Mouse (Mus musculus): ENCODE results near the gene Col5a1.

Col5a1 gene

DNA sequence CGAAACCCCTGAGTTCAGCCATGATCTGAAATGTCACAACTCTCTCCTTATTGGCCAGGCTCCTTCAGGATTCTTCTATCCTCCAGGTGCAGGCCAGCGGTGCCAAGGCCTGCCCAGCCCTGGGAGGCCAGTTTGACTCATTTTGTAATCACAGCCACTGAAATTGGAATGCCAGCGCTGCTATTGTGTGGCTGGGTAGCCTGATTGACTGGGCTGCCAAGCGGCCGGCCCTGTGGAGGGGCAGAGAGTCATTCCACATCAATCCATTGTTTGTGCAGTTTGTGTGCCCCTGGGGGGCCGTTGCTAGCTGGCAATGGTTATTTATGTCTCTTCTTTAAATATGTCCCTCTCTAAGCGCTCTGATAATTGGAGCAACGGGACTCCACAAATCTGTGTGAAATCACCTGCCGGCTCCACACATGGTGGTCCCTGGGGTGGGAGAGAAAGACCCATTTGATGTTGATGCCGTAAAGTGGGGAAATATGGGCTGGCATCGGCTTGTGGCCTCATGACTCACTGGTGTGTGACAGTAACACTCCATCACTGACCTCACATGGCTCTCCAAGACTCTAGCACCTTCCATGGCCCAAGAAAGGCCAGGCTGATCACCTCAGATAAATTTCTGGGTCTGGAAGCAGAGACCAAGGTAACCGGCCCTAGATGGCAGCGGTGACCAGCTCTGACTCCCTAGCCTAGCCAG is 147.9 kb downstream of the Col5a1 start:
- peak; percentile 70 for DNase-seq (ENCODE audit: inconsistent ontology term)

DNA sequence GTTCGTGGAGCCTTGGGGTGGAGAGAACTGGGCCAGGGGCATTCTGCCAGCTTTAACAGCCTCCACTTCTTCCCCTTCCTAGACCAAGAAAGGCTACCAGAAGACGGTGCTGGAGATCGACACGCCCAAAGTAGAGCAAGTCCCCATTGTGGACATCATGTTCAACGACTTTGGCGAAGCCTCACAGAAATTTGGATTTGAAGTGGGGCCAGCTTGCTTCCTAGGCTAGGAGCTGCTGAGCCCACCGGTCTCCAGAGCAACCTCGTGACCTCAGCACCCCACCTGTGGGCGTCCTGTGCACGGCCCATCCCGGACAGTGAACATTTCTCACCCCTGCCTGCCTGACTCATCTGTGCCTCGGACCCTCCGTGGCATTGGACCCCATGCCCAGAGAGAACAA is 150.6 kb downstream of the Col5a1 start:
- DNase-seq (ENCODE audit: inconsistent ontology term), result no peak

DNA sequence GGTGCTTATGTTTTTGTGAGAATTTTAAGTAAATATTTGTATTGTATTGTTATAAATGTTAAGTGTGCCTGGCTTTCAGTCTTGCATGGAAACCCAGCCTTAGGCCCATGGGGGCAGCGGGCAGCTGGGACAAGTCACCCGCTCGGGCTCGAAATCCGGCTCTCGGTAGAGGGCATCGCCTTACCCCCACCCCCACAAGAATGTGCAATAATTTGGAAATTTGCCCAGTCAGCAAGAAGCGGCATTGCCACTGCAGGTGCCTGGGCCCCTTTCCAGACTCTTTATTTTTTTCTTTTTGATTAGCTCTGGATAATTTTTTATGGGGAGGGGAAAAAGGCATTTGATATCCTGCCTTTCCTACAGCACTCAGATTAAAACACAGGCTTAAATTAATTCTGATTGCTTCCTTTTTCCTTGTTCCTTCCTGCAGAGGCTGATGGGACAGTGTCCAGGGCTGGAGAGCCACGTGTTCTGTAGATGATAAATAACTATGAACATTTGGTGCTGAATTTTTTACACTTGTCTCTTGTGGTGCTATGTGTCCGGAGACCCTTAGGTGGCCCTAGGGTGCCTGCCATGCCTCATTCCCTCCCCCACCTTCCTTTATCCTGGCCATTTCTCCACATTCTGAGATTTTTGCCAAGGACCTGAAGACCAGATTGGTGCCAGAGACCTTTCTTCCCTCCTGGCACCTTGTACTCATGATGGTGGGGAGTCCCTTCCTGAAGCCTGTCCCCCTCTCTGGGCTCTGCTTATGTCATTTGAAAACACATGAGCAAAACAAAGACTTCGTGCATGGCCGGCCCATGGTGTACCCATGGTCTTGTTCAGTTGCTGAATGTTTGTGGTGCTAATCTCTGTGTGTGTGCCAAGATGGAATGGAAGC is 151.5 kb downstream of the Col5a1 start:
- peak; percentile 73 for DNase-seq (ENCODE audit: inconsistent ontology term)

DNA sequence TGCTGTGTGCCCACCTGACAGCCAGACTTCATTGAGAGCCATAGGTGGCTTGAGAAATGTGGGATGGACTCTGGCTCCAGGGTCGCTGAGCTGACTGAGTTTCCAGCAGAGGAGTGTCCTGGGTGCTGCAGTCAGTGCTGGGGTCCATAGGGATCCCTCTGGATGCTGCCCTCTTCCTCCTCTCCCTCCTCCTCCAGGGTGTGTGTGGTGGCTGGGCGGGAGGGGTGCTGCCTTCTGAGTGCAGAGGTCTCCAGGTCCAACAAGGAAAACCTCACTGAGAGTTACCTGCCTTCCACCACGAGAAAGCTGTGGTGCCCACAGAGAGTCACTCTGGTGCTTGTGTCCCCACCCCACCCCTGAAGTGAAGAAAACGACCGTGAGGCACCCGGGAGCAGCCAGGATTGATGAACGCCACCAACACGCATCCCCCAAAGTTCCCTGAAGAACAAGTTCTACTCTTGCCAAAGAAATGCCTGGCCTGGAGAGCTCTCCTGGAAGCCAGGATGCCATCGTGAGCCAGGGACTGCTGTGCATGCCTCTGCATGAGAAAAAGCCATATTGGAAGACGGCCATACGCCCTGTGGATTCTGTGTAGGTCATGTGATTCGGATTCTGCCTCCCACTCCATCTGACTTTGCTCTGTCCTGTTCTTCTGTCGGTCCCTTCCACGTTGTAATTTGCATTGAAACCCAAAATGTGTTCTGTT is 152.3 kb downstream of the Col5a1 start:
- peak; percentile 7 for DNase-seq (ENCODE audit: inconsistent ontology term)

DNA sequence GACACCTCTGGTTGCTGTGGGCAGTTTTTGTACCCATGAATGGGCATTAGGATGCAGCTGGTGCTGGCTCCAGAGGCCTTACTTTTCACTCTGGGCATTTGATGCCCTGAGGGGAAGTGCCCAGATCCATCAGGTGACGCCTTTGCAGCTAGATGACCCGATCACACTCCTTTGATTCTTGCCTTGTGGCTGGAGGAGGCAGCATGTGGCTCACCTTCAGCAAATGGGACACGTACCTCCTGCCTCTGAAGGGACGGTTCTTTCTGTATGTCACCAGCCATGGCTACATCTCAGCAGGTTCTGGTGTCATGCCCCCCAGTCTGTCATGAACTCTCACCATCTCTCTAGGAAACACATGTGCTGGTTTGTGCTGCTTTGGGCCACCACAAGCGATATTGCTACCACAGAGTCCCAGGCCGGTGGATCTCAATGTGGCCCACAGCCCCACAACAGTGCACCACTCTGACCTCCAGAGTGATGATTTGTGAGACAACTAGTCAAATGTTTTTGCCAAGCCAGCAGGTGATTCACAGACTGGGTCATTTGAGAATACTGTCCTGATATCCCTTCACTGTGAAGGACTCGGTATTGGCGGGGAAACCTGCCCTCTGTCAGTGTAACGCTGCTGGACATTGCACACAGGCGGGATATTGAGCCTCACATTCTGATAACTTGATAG is 153.6 kb downstream of the Col5a1 start:
- no peak for DNase-seq (ENCODE audit: inconsistent ontology term)

DNA sequence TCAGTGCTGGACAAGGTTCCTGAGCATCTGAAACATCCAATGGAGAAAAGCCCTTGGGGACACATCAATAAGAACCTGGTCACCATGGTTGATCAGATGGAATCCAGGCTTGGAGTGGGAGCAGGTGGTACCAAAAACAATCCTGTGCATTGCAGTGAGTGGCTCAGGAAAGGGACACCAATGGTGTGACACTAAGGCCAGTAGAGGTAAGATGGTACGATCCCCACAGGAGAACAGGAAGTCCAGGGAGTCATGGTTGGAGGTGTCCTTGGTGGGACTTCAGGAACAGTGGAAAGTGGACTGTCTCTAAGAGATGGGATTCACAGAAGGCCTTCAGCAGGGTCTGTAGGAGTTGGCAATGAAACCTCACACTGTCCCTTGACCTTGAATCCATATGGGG is 154.2 kb downstream of the Col5a1 start:
- DNase-seq (ENCODE audit: inconsistent ontology term), result no peak

DNA sequence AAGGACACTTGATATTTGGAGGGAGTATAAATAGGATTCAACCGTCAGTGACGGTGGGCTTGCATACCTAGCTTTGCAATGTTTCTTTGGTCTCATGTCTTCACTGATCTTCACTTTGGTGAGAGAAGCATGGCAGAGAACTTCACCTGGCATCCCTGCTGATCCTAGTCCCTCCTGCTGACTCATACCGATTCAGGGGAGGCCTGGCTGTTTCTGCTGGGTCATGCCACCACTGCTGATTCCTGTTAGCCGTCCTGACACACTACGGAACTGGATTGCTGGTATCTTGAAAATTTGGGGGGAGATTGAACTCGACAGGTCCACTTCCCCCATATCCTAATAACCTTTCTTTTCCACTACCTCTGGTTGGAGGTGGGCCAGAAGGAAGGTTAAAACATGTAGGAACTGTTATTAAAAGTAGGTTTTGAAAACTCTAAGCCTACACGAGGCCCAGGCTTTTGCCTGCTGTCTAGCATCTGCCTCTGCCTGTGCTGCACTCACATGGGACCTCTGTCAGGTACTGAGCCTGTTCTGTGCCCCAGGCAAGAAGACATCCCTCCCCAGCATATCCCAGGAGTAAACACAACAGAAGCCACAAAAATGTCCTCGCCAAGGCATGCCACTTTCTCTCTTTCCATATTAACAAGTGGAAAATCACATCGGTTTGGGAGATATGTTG is 158.8 kb downstream of the Col5a1 start:
- DNase-seq (ENCODE audit: inconsistent ontology term), result no peak

DNA sequence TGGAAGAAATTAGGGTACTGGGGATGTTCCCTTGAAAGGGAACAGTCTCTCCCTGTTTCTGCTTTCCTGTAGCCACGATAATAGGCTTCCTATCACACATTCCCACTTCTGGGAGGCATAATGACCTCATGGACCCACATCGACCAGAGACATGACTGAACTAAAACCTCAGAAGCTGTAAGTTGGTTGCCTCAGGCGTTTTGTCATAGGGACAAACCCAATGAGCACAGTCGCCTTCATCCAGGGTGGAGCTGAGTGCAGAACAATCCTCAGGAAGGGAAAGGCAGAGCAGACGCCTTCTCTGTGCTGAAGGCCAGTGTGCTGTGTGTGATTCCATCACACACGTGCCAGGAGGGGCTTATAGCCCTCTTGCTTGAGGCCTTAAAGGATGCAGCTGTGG is 160.1 kb downstream of the Col5a1 start:
- no peak for DNase-seq (ENCODE audit: inconsistent ontology term)

DNA sequence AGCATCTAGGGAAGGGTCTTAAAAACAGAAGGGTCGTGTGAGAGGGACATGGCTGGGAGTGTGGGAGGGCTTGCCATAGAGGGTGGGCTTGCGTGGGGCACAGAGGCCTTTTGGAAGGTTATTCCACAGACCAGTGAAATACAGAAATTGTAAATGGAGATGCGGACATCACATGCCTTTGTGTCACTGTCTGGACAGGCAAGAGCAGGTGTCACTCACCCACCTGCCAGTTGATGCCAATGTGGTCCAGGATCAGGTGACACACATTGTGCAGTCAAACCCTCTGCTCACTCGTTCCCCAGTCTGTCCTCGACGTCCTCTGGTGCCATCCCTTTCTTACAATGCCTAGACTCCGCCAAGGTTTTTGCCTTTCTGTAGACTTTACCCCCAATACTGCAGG is 160.9 kb downstream of the Col5a1 start:
- no peak for DNase-seq (ENCODE audit: inconsistent ontology term)

DNA sequence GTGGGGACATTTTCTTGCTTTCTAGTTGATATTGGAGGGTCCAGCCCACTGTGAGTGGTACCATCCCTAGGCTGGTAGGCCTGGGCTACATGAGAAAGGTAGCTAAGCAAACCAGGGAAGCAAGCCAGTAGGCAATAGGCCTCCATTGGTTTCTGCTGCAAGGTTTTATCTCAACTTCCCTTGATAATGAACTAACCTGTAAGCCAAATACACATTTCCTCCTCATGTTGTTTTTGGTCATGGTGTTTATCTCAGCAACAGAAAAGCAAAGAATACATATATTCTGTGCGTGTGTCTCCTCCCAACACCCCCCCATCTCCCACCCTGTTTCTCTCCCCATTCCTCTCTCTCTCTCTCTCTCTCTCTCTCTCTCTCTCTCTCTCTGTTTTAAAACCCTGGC is 173.7 kb downstream of the Col5a1 start:
- no peak for DNase-seq (ENCODE audit: inconsistent ontology term)

DNA sequence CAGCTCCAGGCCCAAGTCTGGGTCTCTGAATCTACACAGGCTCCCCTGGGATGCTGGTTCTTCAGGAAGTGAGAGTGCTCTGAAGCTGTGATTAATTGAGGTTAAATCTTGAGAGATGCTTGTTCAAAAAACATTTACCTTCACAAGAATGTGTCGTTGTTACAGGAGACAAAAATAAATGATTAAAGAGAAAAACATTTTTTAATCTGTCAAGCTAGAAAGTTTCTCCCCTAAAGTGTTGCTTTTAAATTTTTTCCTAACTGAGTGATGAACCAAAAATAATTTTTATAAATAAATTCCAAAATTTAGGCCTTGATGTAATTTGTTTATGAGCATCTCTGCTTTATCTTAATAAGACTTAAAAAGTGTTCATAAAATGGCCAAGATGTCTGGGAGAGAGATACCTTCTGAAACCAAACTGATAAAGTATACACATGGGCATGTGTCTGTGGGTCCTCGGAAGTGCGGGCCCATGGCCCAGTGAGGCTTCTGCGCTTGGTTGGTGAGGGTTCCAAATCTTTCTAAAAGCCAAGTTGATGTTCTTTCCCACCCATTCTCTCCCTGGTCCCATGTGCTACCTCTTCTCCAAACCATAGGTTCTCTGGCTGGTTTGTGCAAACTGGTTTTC is 177.6 kb downstream of the Col5a1 start:
- no peak for DNase-seq (ENCODE audit: inconsistent ontology term)

DNA sequence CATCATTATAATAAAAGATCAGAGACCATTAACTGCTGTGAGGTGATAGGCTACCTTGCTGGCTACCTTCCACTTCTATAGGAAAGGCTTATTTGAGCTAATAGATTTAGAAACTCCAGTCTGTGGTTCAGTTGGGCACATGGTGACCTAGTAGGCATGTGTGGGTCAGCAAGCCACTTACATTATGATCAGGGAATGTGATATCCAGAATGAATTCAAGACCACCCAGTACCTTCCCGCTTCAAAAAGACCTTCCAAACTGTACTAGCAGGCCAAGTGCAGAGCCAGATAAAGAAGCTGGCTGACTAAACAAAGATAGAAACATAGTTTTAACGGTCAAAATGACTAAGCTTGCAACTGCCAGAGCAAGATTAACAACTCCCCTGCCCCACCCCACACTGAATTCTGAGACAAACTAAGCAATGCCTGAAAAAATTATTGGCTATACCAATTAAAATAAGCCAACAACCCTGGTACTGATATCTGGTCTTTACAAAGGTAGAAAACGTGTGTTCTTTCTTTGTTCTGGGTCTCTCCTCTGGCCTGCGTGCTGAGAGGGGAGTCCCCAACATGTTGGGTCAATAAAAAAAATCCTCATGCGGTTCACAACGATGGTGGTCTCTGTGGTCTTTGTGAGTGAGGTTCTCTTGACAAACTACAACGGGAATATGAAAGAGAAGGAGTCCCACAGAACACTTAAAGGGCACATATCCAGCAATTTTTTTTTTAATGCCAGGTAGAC is 178.3 kb downstream of the Col5a1 start:
- DNase-seq (ENCODE audit: inconsistent ontology term), result no peak

DNA sequence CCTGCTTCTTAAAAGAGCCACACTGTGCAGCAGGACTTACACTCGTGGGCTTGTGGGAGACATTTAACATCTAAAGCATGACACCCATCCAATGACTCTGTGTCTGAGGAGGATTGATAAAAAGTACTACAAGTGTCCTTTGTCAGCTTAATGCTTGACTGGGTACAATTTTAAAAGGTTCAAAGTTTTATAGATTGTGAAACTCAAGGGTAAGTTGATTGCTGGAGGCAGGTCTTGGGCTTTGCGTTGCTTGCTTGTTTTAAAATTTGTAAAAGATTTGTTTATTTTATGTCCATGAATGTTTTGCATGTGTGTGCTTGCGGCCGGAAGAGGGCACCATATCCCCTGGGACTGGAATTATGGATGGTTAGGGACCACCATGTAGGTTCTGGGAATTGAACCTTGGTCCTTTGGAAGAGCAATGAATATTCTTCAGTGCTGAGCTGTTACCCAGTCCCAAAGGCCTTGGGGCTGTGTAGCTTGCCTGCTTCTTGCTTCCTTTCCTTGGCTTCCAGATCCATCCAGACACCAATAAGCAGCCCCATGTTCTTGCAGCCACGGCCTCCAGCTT is 178.9 kb downstream of the Col5a1 start:
- DNase-seq (ENCODE audit: inconsistent ontology term), result no peak

DNA sequence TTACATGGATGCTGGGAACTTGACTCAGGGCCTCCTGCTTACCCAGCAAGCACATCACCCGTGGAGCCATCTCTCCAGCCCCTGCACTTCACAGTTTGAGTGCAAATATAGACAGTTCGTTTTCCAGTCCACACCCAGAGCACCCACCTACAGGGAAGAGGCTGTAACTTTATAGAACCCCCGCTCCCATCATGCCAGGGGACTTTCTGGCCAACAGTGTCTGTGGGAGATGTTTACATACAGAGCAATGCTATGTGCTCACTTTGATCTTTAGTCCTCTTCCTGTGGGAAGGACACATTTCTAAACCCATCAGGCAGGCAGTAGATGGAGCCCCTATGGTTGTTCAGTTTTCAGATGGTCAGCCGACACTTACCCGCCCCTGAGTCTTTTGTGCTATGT is 180.5 kb downstream of the Col5a1 start:
- DNase-seq (ENCODE audit: inconsistent ontology term), result no peak

DNA sequence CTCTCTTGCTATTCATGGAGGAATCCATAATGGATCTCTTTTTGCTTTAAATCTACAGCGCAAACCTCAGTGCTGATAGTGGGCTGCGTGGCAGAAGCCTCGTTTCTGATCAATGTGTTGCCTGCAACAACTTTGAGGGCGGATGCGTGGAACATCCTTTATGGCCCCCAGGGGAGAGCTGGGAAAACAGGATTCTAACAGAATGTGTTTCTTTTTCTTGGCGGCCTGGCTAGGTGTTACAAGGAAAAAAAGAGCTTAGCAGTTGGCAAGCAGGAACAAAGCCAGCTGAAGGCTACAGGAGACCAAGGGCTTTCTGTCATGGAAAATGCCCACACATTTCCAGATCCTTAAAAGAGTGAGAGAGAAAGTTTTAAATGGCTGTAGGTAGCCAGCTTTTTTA is 180.9 kb downstream of the Col5a1 start:
- no peak for DNase-seq (ENCODE audit: inconsistent ontology term)

DNA sequence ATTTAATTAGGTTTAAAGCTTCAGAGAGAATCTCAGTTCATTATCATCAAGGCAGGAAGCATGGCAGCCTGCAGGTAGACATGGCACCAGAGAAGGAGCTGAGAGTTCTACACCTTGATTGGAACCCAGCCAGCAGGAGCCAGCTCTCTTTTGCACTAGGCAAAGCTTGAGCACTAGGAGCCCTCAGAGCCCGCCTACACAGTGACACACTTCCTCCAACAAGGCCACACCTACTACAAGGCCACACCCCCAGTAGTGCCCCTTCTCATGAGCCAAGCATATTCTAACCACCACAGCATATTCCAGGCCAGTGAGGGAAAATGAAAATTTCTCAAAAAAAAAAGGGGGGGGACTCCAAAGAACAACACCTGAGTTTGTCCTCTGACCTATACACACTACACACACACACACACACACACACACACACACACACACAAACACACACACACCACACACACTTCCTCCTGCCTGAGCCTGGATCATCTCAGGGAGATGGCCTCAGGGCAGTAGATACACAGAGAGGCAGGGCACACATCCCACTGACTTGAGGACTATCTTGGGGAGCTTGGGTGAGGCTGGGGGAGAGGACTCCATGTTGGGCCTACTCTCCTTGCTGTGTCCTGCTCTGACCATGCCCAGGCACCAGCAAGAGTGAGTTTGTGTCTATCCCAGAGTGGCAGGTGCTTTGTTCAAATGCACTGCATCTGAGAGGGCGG is 181.8 kb downstream of the Col5a1 start:
- DNase-seq (ENCODE audit: inconsistent ontology term), result no peak

DNA sequence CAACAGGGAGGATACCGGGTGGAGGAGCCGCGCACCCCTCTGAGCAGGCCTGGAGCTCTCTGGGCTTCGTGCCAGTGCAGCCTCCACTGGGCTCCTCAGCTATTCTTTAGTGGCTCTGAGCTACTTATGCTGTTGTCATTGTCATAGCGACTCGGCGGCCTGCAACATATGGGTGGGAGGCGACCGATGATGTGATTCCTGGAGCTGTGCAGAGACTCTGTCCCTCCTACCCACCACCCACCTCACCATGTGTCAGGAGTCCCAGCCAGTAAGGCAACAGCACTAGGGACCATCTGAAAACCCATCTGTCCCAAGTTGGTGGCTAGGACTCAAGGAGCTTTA is 182.3 kb downstream of the Col5a1 start:
- peak; percentile 2 for DNase-seq (ENCODE audit: inconsistent ontology term)

DNA sequence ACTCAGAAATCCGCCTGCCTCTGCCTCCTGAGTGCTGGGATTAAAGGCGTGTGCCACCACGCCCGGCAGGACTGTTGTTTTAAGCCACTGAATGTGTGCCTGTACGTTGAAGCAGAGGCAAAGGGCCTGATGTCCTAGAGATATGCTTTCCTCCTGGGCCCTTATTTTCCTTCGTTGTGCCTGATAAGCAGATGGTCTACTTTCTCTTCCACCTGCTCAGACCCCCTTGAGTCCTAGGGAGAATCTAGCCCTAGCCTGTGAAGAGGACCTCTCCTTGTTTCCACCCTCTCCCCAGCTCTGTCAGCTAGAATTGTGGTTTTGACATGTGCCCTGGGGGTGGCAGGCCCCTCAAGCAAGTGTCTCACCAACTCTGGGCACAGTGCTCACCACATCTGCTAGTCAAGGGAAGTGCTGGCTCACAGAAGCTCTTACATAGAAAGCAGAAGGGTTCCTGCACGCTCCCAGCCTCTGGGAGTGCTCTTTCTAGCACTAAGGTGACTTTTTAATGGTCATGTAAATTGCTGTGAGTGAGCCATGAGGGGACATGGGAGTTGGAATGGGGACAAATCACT is 189.5 kb downstream of the Col5a1 start:
- no peak for DNase-seq (ENCODE audit: inconsistent ontology term)

DNA sequence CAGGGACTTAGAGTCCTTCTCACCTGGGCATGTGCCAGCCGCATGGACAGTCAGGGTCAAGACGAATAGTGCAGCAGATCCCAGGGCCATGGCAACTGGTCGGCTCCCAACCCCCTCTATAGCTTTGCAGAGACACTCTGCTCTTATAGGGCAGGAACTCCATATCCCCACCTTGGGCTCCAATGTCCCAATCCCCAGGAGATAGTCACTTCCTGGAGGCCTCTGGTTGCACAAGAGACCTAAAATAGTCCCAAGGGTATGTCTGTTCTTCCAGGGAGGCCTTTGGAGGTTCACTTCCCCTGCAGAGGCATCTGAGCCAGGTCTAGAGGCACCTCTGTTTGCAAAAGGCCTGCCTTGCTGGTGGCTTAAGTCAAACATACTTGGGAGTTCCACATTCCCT is 198.5 kb downstream of the Col5a1 start, which contains the start of gene Fcnb:
Gene Fcnb (minus strand): TSS at position 118 of the 400 bp plus-strand sequence.
- no peak for DNase-seq (ENCODE audit: inconsistent ontology term)

Data from Muller cell, postnatal 12 days (primary cell).